Mouse (Mus musculus) B cell, adult 62 days (primary cell): ENCODE measurements around the gene H2al1i. TPM values are rescaled to one million over a fixed set of nuclear protein-coding genes. Genes with fewer than 3 reads are reported as not detected.

Experiments
- total RNA-seq: library from RNA; stranded (reverse); gene quantifications from 4 replicates; pipeline ENCODE4 v1.2.4, GENCODE M21; 2023

The H2al1i gene
- total RNA-seq = not detected in 4 replicates

GRCm38 (mm10) chrX:11324359-11324758 is at the start of gene H2al1i:
Gene H2al1i (plus strand): TSS chrX:11324659.

GRCm38 (mm10) chrX:11298957-11299356 is 25.5 kb upstream of the H2al1i start, which contains the start of gene H2al1a:
Gene H2al1a (plus strand): TSS chrX:11299257.

GRCm38 (mm10) chrX:11302132-11302531 is 22.3 kb upstream of the H2al1i start, which contains the start of gene H2al1b:
Gene H2al1b (plus strand): TSS chrX:11302432.

GRCm38 (mm10) chrX:11305355-11305754 is 19.1 kb upstream of the H2al1i start, which contains the start of gene H2al1c:
Gene H2al1c (plus strand): TSS chrX:11305655.

GRCm38 (mm10) chrX:11308524-11308923 is 15.9 kb upstream of the H2al1i start, which contains the start of gene H2al1d:
Gene H2al1d (plus strand): TSS chrX:11308824.

GRCm38 (mm10) chrX:11311634-11312033 is 12.8 kb upstream of the H2al1i start, which contains the start of gene H2al1e:
Gene H2al1e (plus strand): TSS chrX:11311934.

GRCm38 (mm10) chrX:11314858-11315257 is 9.6 kb upstream of the H2al1i start, which contains the start of gene H2al1f:
Gene H2al1f (plus strand): TSS chrX:11315158.

GRCm38 (mm10) chrX:11317956-11318355 is 6.5 kb upstream of the H2al1i start, which contains the start of gene H2al1g:
Gene H2al1g (plus strand): TSS chrX:11318256.

GRCm38 (mm10) chrX:11321192-11321591 is 3.3 kb upstream of the H2al1i start, which contains the start of gene H2al1h:
Gene H2al1h (plus strand): TSS chrX:11321492.

GRCm38 (mm10) chrX:11327522-11327921 is 3.1 kb downstream of the H2al1i start, which contains the start of gene H2al1j:
Gene H2al1j (plus strand): TSS chrX:11327822.

Other genes starting within 250 kb of the H2al1i start
- not detected in 4 replicates for gene H2al1a, start 25.4 kb upstream of the H2al1i start, total RNA-seq
- gene H2al1b, start 22.2 kb upstream of the H2al1i start, total RNA-seq = not detected in 4 replicates
- not detected in 4 replicates for gene H2al1c, start 19.0 kb upstream of the H2al1i start, total RNA-seq
- gene H2al1d, start 15.8 kb upstream of the H2al1i start, total RNA-seq = not detected in 4 replicates
- not detected in 4 replicates for gene H2al1e, start 12.7 kb upstream of the H2al1i start, total RNA-seq
- gene H2al1f, start 9.5 kb upstream of the H2al1i start, total RNA-seq = not detected in 4 replicates
- gene H2al1g, start 6.4 kb upstream of the H2al1i start, total RNA-seq = not detected in 4 replicates
- gene H2al1h, start 3.2 kb upstream of the H2al1i start, total RNA-seq = not detected in 4 replicates
- gene H2al1j, start 3.2 kb downstream of the H2al1i start, total RNA-seq = not detected in 4 replicates